Mouse (Mus musculus) adrenal gland, postnatal 36 days (tissue): Measurements from ENCODE around the gene Pacsin2. TPM values are rescaled to one million over a fixed set of nuclear protein-coding genes. Genes with fewer than 3 reads are reported as not detected.
A peak's percentile ranks its signal among the peaks of the same experiment; 100 is the strongest.
"Not testable (repeated sequence)": the region's sequence is repeated elsewhere in the genome, so short reads cannot be mapped to it uniquely, and the experiment has no call there.

Experiments
- DNase-seq, 2 experiments: peaks; one replicate each; pipeline ENCODE4 v3.0.0; 2021; ENCODE audit warnings: mixed read lengths in 1 of 2
- long read RNA-seq, 2 experiments: library from polyadenylated mRNA; stranded (forward); transcript quantifications; one replicate each; pipeline ENCODE4 v2.0.0; 2021; ENCODE audit warnings: borderline sequencing depth in 2 of 2
- total RNA-seq, 2 experiments: library from RNA; stranded (reverse); gene quantifications; 2 replicates each; pipeline ENCODE4 v1.2.3; 2021

Gene Pacsin2
- total RNA-seq: 10 to 100 TPM; 85.6 to 94.3 TPM
- long read RNA-seq, experiment 1, transcript Pacsin2-202 (11 exons, 3,186 nt): minor isoform, 5 of 67 reads
- long read RNA-seq, experiment 1, transcript Pacsin2-203 (11 exons, 3,693 nt): major isoform, 28 of 67 reads
- long read RNA-seq, experiment 1, partial matches to known transcripts: 13 of 67 reads
- long read RNA-seq, experiment 1, other reads (novel, unspliced or antisense): 21 of 67 reads
- long read RNA-seq, experiment 2, transcript Pacsin2-203 (11 exons, 3,693 nt): major isoform, 22 of 40 reads
- long read RNA-seq, experiment 2, partial matches to known transcripts: 4 of 40 reads
- long read RNA-seq, experiment 2, other reads (novel, unspliced or antisense): 12 of 40 reads

- peak; percentile 99 for DNase-seq
Measured at GRCm38 (mm10) chr15:83464083-83464904, at the start of gene Pacsin2. Gene Pacsin2, minus strand, starts transcription at chr15:83464606.

GRCm38 (mm10) chr15:83512489-83513281, 48.3 kb upstream of the Pacsin2 start:
- no peak for DNase-seq

- DNase-seq: peak; percentile 97 to 98
Measured at GRCm38 (mm10) chr15:83510805-83511405, 46.5 kb upstream of the Pacsin2 start, which contains the start of gene Ttll1. Gene Ttll1, minus strand, starts transcription at chr15:83510893.

DNA sequence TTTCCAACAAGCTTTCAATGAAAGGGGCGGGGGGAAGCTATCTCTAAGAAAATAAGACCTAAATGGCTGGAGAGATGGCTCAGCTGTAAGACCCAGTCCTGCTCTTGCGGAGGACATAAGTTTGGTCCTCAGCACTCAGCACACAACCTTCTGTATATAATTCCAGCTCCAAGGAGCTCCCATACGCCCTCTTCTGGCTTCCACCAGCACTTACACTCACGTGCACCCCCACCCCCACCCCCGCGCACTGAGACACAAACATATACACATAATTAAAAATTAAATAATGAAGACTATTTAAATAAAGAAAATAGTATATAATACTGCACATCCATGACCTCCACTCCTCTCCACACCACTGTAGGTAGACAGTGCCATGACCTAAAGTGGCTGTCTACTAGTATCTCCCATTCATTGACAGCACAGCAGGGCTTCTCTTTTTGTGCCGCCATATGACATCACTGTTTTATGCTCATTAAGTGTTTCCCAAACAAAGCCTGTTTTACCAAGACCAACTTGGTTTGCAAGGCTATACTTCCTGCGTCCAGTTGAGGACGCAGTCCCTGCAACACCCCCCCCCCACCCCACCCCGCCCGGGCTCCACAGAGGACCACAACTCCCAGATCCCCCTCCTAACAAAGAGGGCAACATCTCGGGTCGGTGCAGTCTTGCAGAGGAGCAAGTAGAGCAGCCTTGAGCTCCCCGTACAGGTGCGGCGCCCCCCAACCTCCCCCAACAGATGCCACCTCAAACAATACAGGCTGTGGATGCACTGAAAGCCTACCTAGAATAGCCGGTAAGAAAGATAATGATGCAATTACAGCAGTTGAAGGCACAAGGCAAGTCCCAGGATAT, 45.8 kb upstream of the Pacsin2 start:
- DNase-seq: no peak

GRCm38 (mm10) chr15:83501483-83501882, 37.1 kb upstream of the Pacsin2 start:
- not testable (repeated sequence) for DNase-seq

DNA sequence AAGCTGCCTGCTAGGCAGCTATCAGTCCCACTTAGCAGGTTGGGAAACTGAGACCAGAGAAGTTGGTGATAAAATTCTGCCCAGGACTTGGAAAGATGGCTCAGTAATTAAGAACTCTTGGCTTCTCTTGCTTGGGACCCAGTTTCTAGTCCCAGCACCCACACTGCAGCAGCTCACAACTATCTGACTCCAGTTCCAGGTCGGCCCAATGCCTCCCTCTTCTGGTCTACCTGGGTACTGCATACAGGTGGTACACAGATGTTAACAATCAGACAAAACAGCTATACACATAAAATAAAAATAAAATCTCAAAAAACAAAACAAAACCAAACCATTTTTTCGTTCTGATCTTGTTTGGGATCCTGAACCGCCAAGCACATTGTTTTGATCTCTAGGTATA, 35.9 kb upstream of the Pacsin2 start:
- peak; percentile 28 to 42 for DNase-seq

DNA sequence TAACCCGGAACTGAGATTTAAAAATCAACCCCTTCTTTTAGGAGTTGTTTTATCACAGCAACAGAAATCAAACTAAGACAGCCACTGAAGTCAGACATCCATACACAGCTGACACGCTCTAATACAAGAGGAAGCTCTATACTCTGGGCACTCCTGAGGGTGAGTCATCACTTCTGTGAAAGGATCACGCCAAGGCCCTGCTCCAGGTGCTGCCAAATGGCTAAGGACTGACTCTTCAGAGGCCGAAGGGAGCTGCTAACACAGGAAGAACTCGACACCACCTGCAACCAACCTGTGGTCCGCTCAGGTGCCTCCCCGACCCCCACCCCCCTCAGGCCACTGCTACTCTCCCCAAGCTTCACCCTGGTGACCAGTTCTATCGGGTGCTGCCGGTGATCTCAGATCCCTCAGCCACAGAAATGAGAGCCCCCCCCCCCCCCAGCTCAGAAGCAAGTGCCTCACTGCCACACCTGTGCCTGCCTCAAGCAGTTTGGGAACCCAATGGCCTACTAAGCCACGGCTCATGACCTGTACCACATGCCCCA, 34.9 kb upstream of the Pacsin2 start:
- peak in 1 of 2 experiments; percentile 27 for DNase-seq

- peak in 1 of 2 experiments; percentile 34 for DNase-seq
Measured at GRCm38 (mm10) chr15:83497299-83497698, 32.9 kb upstream of the Pacsin2 start.

DNA sequence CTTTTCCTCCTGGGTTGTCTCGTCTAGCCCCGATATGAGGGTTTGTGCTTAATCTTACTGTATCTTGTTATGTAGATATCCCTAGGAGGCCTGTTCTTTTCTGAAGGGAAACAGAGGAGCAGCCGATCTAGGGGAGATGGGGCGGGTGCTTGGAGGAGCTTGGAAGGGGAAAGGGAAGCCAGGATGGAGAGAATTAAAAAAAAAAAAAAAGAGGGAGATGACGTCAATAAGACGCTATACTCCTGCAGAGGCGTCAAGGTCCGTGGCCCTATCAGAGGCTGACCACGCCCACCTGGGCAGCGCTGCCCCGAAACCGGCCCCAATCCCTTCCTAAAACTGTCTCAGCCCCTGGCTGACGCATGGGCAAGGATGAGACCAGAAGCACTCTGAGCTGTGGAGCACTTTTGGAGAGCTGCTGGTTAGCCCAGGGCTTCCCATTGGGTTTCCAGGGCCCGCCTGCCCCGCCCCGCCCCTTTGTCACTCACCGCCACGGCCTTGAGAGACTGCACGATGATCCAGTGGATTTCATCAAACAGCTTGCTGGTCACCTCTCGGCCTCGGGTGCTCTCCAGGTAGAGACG, 31.5 kb upstream of the Pacsin2 start:
- DNase-seq: peak; percentile 30 to 55

- DNase-seq: no peak
Measured at GRCm38 (mm10) chr15:83495195-83495594, 30.8 kb upstream of the Pacsin2 start.

GRCm38 (mm10) chr15:83494572-83494920, 30.1 kb upstream of the Pacsin2 start:
- no peak for DNase-seq

GRCm38 (mm10) chr15:83493856-83494571, 29.6 kb upstream of the Pacsin2 start:
- peak; percentile 20 to 28 for DNase-seq

DNA sequence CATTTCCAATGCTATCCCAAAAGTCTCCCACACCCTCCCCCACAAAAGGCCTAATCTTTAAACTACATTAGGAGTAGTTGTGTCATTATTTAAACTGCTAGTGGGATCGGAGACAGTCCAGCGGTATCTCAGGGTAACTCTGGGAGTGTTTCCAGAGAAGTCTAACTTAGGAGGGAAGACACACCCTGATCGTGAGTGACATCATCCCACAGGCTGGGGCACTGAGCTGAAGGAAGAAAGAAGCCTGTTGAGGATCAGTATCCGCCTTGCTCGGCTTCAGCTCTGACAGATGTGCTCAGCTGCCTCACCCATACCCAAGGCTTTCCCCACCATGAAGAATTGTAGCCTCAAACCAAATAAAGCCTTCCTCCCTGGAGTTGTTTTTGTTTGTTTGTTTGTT, 27.5 kb upstream of the Pacsin2 start:
- no peak for DNase-seq

DNA sequence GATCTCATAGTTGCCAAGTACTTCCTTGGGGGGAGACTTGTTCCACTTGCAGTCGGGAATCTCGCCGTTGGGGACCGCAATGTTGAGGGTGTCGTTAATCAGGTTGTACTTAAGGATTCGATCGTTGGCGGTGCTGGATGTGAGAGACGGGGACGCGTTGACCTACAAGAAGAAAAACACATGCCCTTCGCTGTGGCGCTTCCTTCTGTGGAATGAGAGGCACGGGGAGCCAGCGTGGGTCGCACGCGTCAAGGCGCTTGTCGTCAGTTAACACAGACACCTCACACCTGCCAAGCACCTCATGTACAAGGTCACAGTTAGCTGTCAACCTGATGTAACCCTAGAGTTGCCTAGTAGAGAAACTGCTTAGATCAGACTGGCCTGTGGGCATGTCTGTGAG, 25.1 kb upstream of the Pacsin2 start:
- no peak for DNase-seq

GRCm38 (mm10) chr15:83487477-83488115, 23.2 kb upstream of the Pacsin2 start:
- DNase-seq: no peak

- DNase-seq: no peak
Measured at GRCm38 (mm10) chr15:83484311-83484710, 19.9 kb upstream of the Pacsin2 start.

DNA sequence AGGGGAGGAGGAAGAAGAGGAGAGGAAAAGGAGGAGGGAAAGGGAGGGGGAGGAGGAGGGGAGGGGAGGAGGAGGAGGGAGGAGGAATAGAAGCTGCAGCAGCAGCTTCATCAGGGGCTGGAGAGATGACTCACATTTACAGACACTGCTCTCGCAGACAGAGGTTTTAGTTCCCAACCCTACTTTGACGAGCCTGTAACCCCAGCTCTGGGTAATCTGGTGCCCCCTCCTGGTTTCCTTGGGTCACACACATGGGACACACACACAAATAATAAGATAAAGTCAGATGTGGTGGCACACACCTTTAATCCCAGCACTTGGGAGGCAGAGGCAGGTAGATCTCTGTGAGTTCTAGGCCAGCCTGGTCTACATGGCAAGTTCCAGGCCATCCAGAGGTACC, 19.1 kb upstream of the Pacsin2 start:
- peak; percentile 36 to 69 for DNase-seq

DNA sequence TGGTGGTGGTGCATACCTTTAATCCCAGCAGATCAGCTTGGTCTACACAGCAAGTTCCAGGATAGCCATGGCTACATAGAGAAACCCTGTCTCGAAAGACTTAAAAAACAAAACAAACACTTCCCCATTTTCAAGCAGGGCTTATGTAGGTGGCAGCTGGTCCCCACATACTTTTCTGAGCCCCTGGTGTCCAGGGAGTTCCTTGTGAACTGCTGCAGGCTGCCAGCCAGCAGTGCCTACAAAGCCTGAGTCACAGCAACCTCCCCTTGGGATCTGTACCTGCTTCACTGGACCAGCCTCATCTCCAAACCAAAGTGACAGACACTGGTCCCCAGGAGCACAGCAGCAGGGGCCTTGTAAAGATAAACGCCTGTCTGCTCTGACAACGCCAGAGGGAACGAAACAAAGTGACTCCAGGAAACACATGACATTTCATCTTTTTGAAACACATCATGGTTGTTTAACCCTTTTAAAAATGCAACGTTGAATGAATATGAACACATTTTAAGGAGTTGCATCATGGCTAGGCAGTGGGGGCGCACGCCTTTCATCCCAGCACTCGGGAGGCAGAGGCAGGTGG, 18.3 kb upstream of the Pacsin2 start:
- no peak for DNase-seq
